Mouse (Mus musculus): ENCODE results near the gene Crip3. TPM values are rescaled to one million over a fixed set of nuclear protein-coding genes. Genes with fewer than 3 reads are reported as not detected.

Crip3 gene
- 0.39 and 0.97 TPM in 2 replicates for polyA plus RNA-seq (2014; fragmentation: Nextera tagmentation; extraction: Ambion mirVana)

GRCm38 (mm10) chr17:46428761-46429414 is at the start of gene Crip3:
Crip3 (plus strand) TSS chr17:46428926.
- Histone ChIP-seq H3K27me3 (ENCODE audit: control insufficient read depth, insufficient read depth, low read length) (peaks cover 10% of the 10 kb centered on the region; the same call in 1 of the 2 replicates), H3K4me1 (ENCODE audit: control insufficient read depth, insufficient read depth, low read length) (peaks cover 10% of the 10 kb centered on the region), H3K4me2 (peak within 1 kb of the TSS; percentile 55), H3K9me3 (replicated peaks; ENCODE audit: control insufficient read depth, low read length) (no peaks in the 10 kb centered on the region), H3K36me3 (ENCODE audit: control insufficient read depth, insufficient read depth, low read length) (no peaks in the 10 kb centered on the region), H3K27ac (ENCODE audit: low read depth, low read length) (no peak within 1 kb of the TSS), H3K4me3 (ENCODE audit: low read depth, low read length) (no peak within 1 kb of the TSS), H3K9ac (ENCODE audit: low read depth, low read length) (no peak within 1 kb of the TSS)
- ATAC-seq (replicated peaks; ENCODE audit: insufficient number of reproducible peaks, low FRiP score, low TSS enrichment) = no peak
- 8% methylated on average over 17 of the region's 18 CpGs for WGBS (ENCODE audit: insufficient replicate concordance)

- WGBS (ENCODE audit: insufficient replicate concordance) = under 1% methylated on average over 72 of the region's 105 CpGs
- H3K36me3 ChIP-seq (ENCODE audit: control insufficient read depth, insufficient read depth, low read length) = peaks cover 3% of the 10 kb centered on the region; the same call in 1 of the 2 replicates
- no peaks in the 10 kb centered on the region for H3K27me3 ChIP-seq (ENCODE audit: control insufficient read depth, insufficient read depth, low read length)
- no peaks in the 10 kb centered on the region for H3K9me3 ChIP-seq (replicated peaks; ENCODE audit: control insufficient read depth, low read length)
- peak within 1 kb of the TSS; percentile 67 for H3K4me3 ChIP-seq (ENCODE audit: low read depth, low read length)
- H3K9ac ChIP-seq (ENCODE audit: low read depth, low read length) = peak within 1 kb of the TSS; percentile 94
- peak within 1 kb of the TSS; percentile 92 for H3K4me2 ChIP-seq
- peak within 1 kb of the TSS; percentile 87 for H3K27ac ChIP-seq (ENCODE audit: low read depth, low read length)
- ATAC-seq (replicated peaks; ENCODE audit: insufficient number of reproducible peaks, low FRiP score, low TSS enrichment) = peak; percentile 98
- H3K4me1 ChIP-seq (ENCODE audit: control insufficient read depth, insufficient read depth, low read length) = peaks cover 8% of the 10 kb centered on the region
Observed at GRCm38 (mm10) chr17:46383294-46384060, 45.2 kb upstream of the Crip3 start, which contains the start of gene Zfp318. Zfp318 (plus strand) TSS chr17:46383731.

GRCm38 (mm10) chr17:46384061-46384801 is 44.5 kb upstream of the Crip3 start:
- Histone ChIP-seq H3K27me3 (ENCODE audit: control insufficient read depth, insufficient read depth, low read length) (no peaks in the 10 kb centered on the region), H3K27ac (ENCODE audit: low read depth, low read length) (peak overlapping the region; percentile 87), H3K4me3 (ENCODE audit: low read depth, low read length) (peak overlapping the region; percentile 67), H3K4me2 (peak overlapping the region; percentile 92), H3K4me1 (ENCODE audit: control insufficient read depth, insufficient read depth, low read length) (peaks cover 8% of the 10 kb centered on the region), H3K9ac (ENCODE audit: low read depth, low read length) (peak overlapping the region; percentile 94), H3K36me3 (ENCODE audit: control insufficient read depth, insufficient read depth, low read length) (peaks cover 3% of the 10 kb centered on the region; the same call in 1 of the 2 replicates), H3K9me3 (replicated peaks; ENCODE audit: control insufficient read depth, low read length) (no peaks in the 10 kb centered on the region)
- no peak for ATAC-seq (replicated peaks; ENCODE audit: insufficient number of reproducible peaks, low FRiP score, low TSS enrichment)
- WGBS (ENCODE audit: insufficient replicate concordance) = under 1% methylated on average over 58 of the region's 70 CpGs

- Histone ChIP-seq H3K36me3 (ENCODE audit: control insufficient read depth, insufficient read depth, low read length) (peaks cover 6% of the 10 kb centered on the region; the same call in 1 of the 2 replicates), H3K27me3 (ENCODE audit: control insufficient read depth, insufficient read depth, low read length) (no peaks in the 10 kb centered on the region), H3K4me1 (ENCODE audit: control insufficient read depth, insufficient read depth, low read length) (peaks cover 8% of the 10 kb centered on the region), H3K4me2 (no peak overlapping the region), H3K9me3 (replicated peaks; ENCODE audit: control insufficient read depth, low read length) (no peaks in the 10 kb centered on the region), H3K9ac (ENCODE audit: low read depth, low read length) (no peak overlapping the region), H3K27ac (ENCODE audit: low read depth, low read length) (no peak overlapping the region), H3K4me3 (ENCODE audit: low read depth, low read length) (no peak overlapping the region)
- 54% methylated on average over 3 of the region's 3 CpGs for WGBS (ENCODE audit: insufficient replicate concordance)
- no peak for ATAC-seq (replicated peaks; ENCODE audit: insufficient number of reproducible peaks, low FRiP score, low TSS enrichment)
Observed at GRCm38 (mm10) chr17:46388200-46388599, 40.5 kb upstream of the Crip3 start.

GRCm38 (mm10) chr17:46393012-46393411 is 35.7 kb upstream of the Crip3 start:
- no peaks in the 10 kb centered on the region for H3K4me1 ChIP-seq (ENCODE audit: control insufficient read depth, insufficient read depth, low read length)
- H3K4me3 ChIP-seq (ENCODE audit: low read depth, low read length) = no peak overlapping the region
- peaks cover 6% of the 10 kb centered on the region; the same call in 1 of the 2 replicates for H3K36me3 ChIP-seq (ENCODE audit: control insufficient read depth, insufficient read depth, low read length)
- H3K9ac ChIP-seq (ENCODE audit: low read depth, low read length) = no peak overlapping the region
- no peak overlapping the region for H3K4me2 ChIP-seq
- H3K27me3 ChIP-seq (ENCODE audit: control insufficient read depth, insufficient read depth, low read length) = no peaks in the 10 kb centered on the region
- no peak overlapping the region for H3K27ac ChIP-seq (ENCODE audit: low read depth, low read length)
- H3K9me3 ChIP-seq (replicated peaks; ENCODE audit: control insufficient read depth, low read length) = no peaks in the 10 kb centered on the region
- 45% methylated on average over 2 of the region's 2 CpGs for WGBS (ENCODE audit: insufficient replicate concordance)
- no peak for ATAC-seq (replicated peaks; ENCODE audit: insufficient number of reproducible peaks, low FRiP score, low TSS enrichment)

- no peak for ATAC-seq (replicated peaks; ENCODE audit: insufficient number of reproducible peaks, low FRiP score, low TSS enrichment)
- H3K4me3 ChIP-seq (ENCODE audit: low read depth, low read length) = no peak overlapping the region
- H3K4me1 ChIP-seq (ENCODE audit: control insufficient read depth, insufficient read depth, low read length) = no peaks in the 10 kb centered on the region
- no peak overlapping the region for H3K9ac ChIP-seq (ENCODE audit: low read depth, low read length)
- H3K36me3 ChIP-seq (ENCODE audit: control insufficient read depth, insufficient read depth, low read length) = peaks cover 7% of the 10 kb centered on the region
- no peaks in the 10 kb centered on the region for H3K27me3 ChIP-seq (ENCODE audit: control insufficient read depth, insufficient read depth, low read length)
- no peak overlapping the region for H3K27ac ChIP-seq (ENCODE audit: low read depth, low read length)
- no peak overlapping the region for H3K4me2 ChIP-seq
- WGBS (ENCODE audit: insufficient replicate concordance) = 91% methylated on average over 1 of the region's 1 CpGs
- no peaks in the 10 kb centered on the region for H3K9me3 ChIP-seq (replicated peaks; ENCODE audit: control insufficient read depth, low read length)
Observed at GRCm38 (mm10) chr17:46394631-46395030, 34.1 kb upstream of the Crip3 start.

GRCm38 (mm10) chr17:46408478-46408877 is 20.2 kb upstream of the Crip3 start:
- Histone ChIP-seq H3K36me3 (ENCODE audit: control insufficient read depth, insufficient read depth, low read length) (peaks cover 26% of the 10 kb centered on the region), H3K27ac (ENCODE audit: low read depth, low read length) (no peak overlapping the region), H3K27me3 (ENCODE audit: control insufficient read depth, insufficient read depth, low read length) (no peaks in the 10 kb centered on the region), H3K4me2 (no peak overlapping the region), H3K4me1 (ENCODE audit: control insufficient read depth, insufficient read depth, low read length) (no peaks in the 10 kb centered on the region), H3K9ac (ENCODE audit: low read depth, low read length) (no peak overlapping the region), H3K4me3 (ENCODE audit: low read depth, low read length) (no peak overlapping the region), H3K9me3 (replicated peaks; ENCODE audit: control insufficient read depth, low read length) (no peaks in the 10 kb centered on the region)
- WGBS (ENCODE audit: insufficient replicate concordance) = 29% methylated on average over 3 of the region's 3 CpGs
- ATAC-seq (replicated peaks; ENCODE audit: insufficient number of reproducible peaks, low FRiP score, low TSS enrichment) = no peak

GRCm38 (mm10) chr17:46418628-46419027 is 10.1 kb upstream of the Crip3 start:
- H3K4me2 ChIP-seq = no peak overlapping the region
- no peak overlapping the region for H3K27ac ChIP-seq (ENCODE audit: low read depth, low read length)
- no peaks in the 10 kb centered on the region for H3K9me3 ChIP-seq (replicated peaks; ENCODE audit: control insufficient read depth, low read length)
- no peak overlapping the region for H3K4me3 ChIP-seq (ENCODE audit: low read depth, low read length)
- H3K36me3 ChIP-seq (ENCODE audit: control insufficient read depth, insufficient read depth, low read length) = no peaks in the 10 kb centered on the region
- 75% methylated on average over 5 of the region's 5 CpGs for WGBS (ENCODE audit: insufficient replicate concordance)
- no peaks in the 10 kb centered on the region for H3K27me3 ChIP-seq (ENCODE audit: control insufficient read depth, insufficient read depth, low read length)
- no peak overlapping the region for H3K9ac ChIP-seq (ENCODE audit: low read depth, low read length)
- no peak for ATAC-seq (replicated peaks; ENCODE audit: insufficient number of reproducible peaks, low FRiP score, low TSS enrichment)
- H3K4me1 ChIP-seq (ENCODE audit: control insufficient read depth, insufficient read depth, low read length) = no peaks in the 10 kb centered on the region

Measured in heart, embryonic 11.5 days (tissue).